Mouse (Mus musculus) liver, embryonic 18 days (tissue): Measurements from ENCODE around the gene Ints12. TPM values are rescaled to one million over a fixed set of nuclear protein-coding genes. Genes with fewer than 3 reads are reported as not detected.

Experiments
- polyA plus RNA-seq: library from polyadenylated mRNA; depleted of rRNA; stranded (reverse); fragments of >200 nt; gene quantifications from 2 replicates; pipeline ENCODE4 v1.2.3, GENCODE M21; 2012; rRNA removed

Gene Ints12
- polyA plus RNA-seq, result 6.6 and 7.0 TPM in 2 replicates

GRCm38 (mm10) chr3:133091664-133092273 lies at the start of gene Ints12, which contains the start of gene Gstcd:
Gene Ints12 (plus strand): TSS chr3:133091840.
Gene Gstcd (minus strand): TSS chr3:133092033.

Other genes with a start within 250 kb of the Ints12 start
- gene Npnt, start 141.5 kb upstream of the Ints12 start, polyA plus RNA-seq, result 4.6 and 5.6 TPM in 2 replicates
- 3.0 and 3.3 TPM in 2 replicates for gene Gstcd, start 193 bp downstream of the Ints12 start, polyA plus RNA-seq
- under 0.01 and 0.02 TPM in 2 replicates for gene Arhgef38, start 143.1 kb downstream of the Ints12 start, polyA plus RNA-seq
- gene Ppa2, start 218.3 kb downstream of the Ints12 start, polyA plus RNA-seq, result 22.7 and 24.4 TPM in 2 replicates